Mouse (Mus musculus): ENCODE measurements around the gene Nt5c. TPM values are rescaled to one million over a fixed set of nuclear protein-coding genes. Genes with fewer than 3 reads are reported as not detected.
A peak's percentile ranks its signal among the peaks of the same experiment; 100 is the strongest.

Nt5c gene
- 109 TPM for polyA plus RNA-seq (2012; fragmentation: generic; extraction: Trizol)
- long read RNA-seq, experiment 1, transcript Nt5c-203 (3 exons, 907 nt), result minor isoform, 7 of 132 reads
- long read RNA-seq, experiment 1, transcript Nt5c-204 (2 exons, 395 nt), result minor isoform, 12 of 132 reads
- long read RNA-seq, experiment 1, transcript Nt5c-201 (5 exons, 858 nt), result major isoform, 93 of 132 reads
- long read RNA-seq, experiment 1, partial matches to known transcripts, result 11 of 132 reads
- long read RNA-seq, experiment 1, other reads (novel, unspliced or antisense), result 8 of 132 reads
- long read RNA-seq, experiment 2, transcript Nt5c-203 (3 exons, 907 nt), result minor isoform, 10 of 39 reads
- long read RNA-seq, experiment 2, transcript Nt5c-201 (5 exons, 858 nt), result major isoform, 19 of 39 reads
- long read RNA-seq, experiment 2, partial matches to known transcripts, result 2 of 39 reads
- long read RNA-seq, experiment 2, other reads (novel, unspliced or antisense), result 7 of 39 reads

- Histone ChIP-seq H3K79me3 (ENCODE audit: low read depth) (peaks cover 10% of the 10 kb centered on the region), H3K4me3 (ENCODE audit: insufficient read depth, poor library complexity, severe bottlenecking) (peak within 1 kb of the TSS; percentile 91), H3K27me3 (ENCODE audit: control insufficient read depth, insufficient read depth, insufficient read length) (no peaks in the 10 kb centered on the region), H3ac (ENCODE audit: control insufficient read depth, insufficient read length, low read depth) (peak within 1 kb of the TSS; percentile 75), H3K79me2 (ENCODE audit: control insufficient read depth, insufficient read depth) (peaks cover 25% of the 10 kb centered on the region), H3K36me3 (ENCODE audit: control insufficient read depth, insufficient read depth) (peaks cover 15% of the 10 kb centered on the region)
- TF ChIP-seq MAX (IDR thresholded peaks at IDR 0.05) (peak; percentile 10), CTCF (IDR thresholded peaks at IDR 0.05; ENCODE audit: control insufficient read depth, insufficient read depth, insufficient read length) (peak; percentile 47), USF1 (IDR thresholded peaks at IDR 0.05; ENCODE audit: low read depth) (no peak)
These were observed at the start of gene Nt5c for GRCm38 (mm10) chr11:115491356-115492083. Gene Nt5c (minus strand): TSS chr11:115491862.

- no peak for TF ChIP-seq MYOG (IDR thresholded peaks at IDR 0.05; ENCODE audit: control insufficient read depth, extremely low read depth, insufficient read length)
- no peak for TF ChIP-seq MYOD1 (IDR thresholded peaks at IDR 0.05; ENCODE audit: control insufficient read depth, insufficient read length, low read depth)
- TF ChIP-seq MAX (IDR thresholded peaks at IDR 0.05), result no peak
- no peak for TF ChIP-seq CTCF (IDR thresholded peaks at IDR 0.05; ENCODE audit: control insufficient read depth, insufficient read depth, insufficient read length)
- TF ChIP-seq CEBPB (IDR thresholded peaks at IDR 0.05; ENCODE audit: low read depth), result no peak
- TF ChIP-seq FOSL1 (IDR thresholded peaks at IDR 0.05; ENCODE audit: insufficient read depth, low read length, poor library complexity, severe bottlenecking), result no peak
- no peak for TF ChIP-seq USF1 (IDR thresholded peaks at IDR 0.05; ENCODE audit: low read depth)
These were observed 46.4 kb upstream of the Nt5c start for GRCm38 (mm10) chr11:115538045-115538444.

GRCm38 (mm10) chr11:115536856-115537568 is 45.4 kb upstream of the Nt5c start:
- H3K79me2 ChIP-seq (ENCODE audit: control insufficient read depth, insufficient read depth), result peaks cover 41% of the 10 kb centered on the region
- H3K79me3 ChIP-seq (ENCODE audit: low read depth), result peaks cover 34% of the 10 kb centered on the region
- peak overlapping the region; percentile 18 for H3K4me3 ChIP-seq (ENCODE audit: insufficient read depth, poor library complexity, severe bottlenecking)
- no peaks in the 10 kb centered on the region for H3K27me3 ChIP-seq (ENCODE audit: control insufficient read depth, insufficient read depth, insufficient read length)
- TF ChIP-seq CEBPB (IDR thresholded peaks at IDR 0.05; ENCODE audit: low read depth) (no peak), MYOG (IDR thresholded peaks at IDR 0.05; ENCODE audit: control insufficient read depth, extremely low read depth, insufficient read length) (no peak), USF1 (IDR thresholded peaks at IDR 0.05; ENCODE audit: low read depth) (no peak), CTCF (IDR thresholded peaks at IDR 0.05; ENCODE audit: control insufficient read depth, insufficient read depth, insufficient read length) (no peak), FOSL1 (IDR thresholded peaks at IDR 0.05; ENCODE audit: insufficient read depth, low read length, poor library complexity, severe bottlenecking) (no peak), MYOD1 (IDR thresholded peaks at IDR 0.05; ENCODE audit: control insufficient read depth, insufficient read length, low read depth) (no peak), MAX (IDR thresholded peaks at IDR 0.05) (no peak)
- H3ac ChIP-seq (ENCODE audit: control insufficient read depth, insufficient read length, low read depth), result no peak overlapping the region
- peaks cover 25% of the 10 kb centered on the region for H3K36me3 ChIP-seq (ENCODE audit: control insufficient read depth, insufficient read depth)

More at GRCm38 (mm10) chr11:115538045-115538444, 46.4 kb upstream of the Nt5c start:
- H3K36me3 ChIP-seq (ENCODE audit: control insufficient read depth, insufficient read depth), result peaks cover 15% of the 10 kb centered on the region
- H3ac ChIP-seq (ENCODE audit: control insufficient read depth, insufficient read length, low read depth), result no peak overlapping the region
- peaks cover 31% of the 10 kb centered on the region for H3K79me2 ChIP-seq (ENCODE audit: control insufficient read depth, insufficient read depth)
- H3K27me3 ChIP-seq (ENCODE audit: control insufficient read depth, insufficient read depth, insufficient read length), result no peaks in the 10 kb centered on the region
- H3K4me3 ChIP-seq (ENCODE audit: insufficient read depth, poor library complexity, severe bottlenecking), result no peak overlapping the region
- peaks cover 24% of the 10 kb centered on the region for H3K79me3 ChIP-seq (ENCODE audit: low read depth)

DNA sequence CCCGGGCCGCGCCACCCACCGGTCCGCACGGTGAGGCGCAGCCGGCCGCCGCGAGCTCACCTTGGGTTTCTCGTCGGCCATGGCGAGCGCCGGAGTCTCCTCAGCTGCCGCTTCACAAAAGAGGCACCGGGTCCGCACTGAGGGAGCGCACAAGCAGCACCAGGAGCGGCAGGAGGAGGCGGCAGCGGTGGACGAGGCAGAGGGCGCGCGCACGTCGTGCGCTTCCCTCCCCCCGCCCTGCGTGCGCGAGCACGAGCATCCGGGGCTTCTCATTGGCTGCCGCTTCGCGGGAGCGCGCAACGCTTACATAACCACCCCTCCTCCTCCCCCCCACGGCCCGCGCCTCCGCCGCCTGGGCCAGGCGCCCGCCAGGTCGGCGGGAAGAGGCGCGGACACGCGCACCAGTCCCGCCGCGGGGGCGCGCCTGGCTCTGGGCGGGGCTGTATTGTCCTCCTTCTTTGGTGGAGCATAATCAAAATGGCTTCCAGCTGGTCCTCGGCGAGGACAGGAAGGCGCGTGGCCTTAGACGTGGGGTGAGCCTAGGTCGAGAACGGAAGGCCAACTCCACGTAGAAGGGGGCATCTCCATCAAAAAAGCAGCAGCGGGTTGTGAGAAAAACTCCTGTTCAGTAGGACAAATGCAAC is 44.5 kb upstream of the Nt5c start, which contains the start of gene Sumo2:
Gene Sumo2, minus strand, starts transcription at position 239 of the 644 bp plus-strand sequence.
- no peak for TF ChIP-seq MYOG (IDR thresholded peaks at IDR 0.05; ENCODE audit: control insufficient read depth, extremely low read depth, insufficient read length)
- no peak for TF ChIP-seq CEBPB (IDR thresholded peaks at IDR 0.05; ENCODE audit: low read depth)
- TF ChIP-seq MAX (IDR thresholded peaks at IDR 0.05), result peak; percentile 61
- TF ChIP-seq CTCF (IDR thresholded peaks at IDR 0.05; ENCODE audit: control insufficient read depth, insufficient read depth, insufficient read length), result no peak
- H3K27me3 ChIP-seq (ENCODE audit: control insufficient read depth, insufficient read depth, insufficient read length), result no peaks in the 10 kb centered on the region

GRCm38 (mm10) chr11:115535401-115536037 is 43.9 kb upstream of the Nt5c start:
- TF ChIP-seq MYOG (IDR thresholded peaks at IDR 0.05; ENCODE audit: control insufficient read depth, extremely low read depth, insufficient read length), result no peak
- peak; percentile 24 for TF ChIP-seq MAX (IDR thresholded peaks at IDR 0.05)
- Histone ChIP-seq H3K79me3 (ENCODE audit: low read depth) (peaks cover 45% of the 10 kb centered on the region), H3K4me3 (ENCODE audit: insufficient read depth, poor library complexity, severe bottlenecking) (peak overlapping the region; percentile 94), H3K79me2 (ENCODE audit: control insufficient read depth, insufficient read depth) (peaks cover 56% of the 10 kb centered on the region), H3K36me3 (ENCODE audit: control insufficient read depth, insufficient read depth) (peaks cover 38% of the 10 kb centered on the region), H3ac (ENCODE audit: control insufficient read depth, insufficient read length, low read depth) (peak overlapping the region; percentile 88), H3K27me3 (ENCODE audit: control insufficient read depth, insufficient read depth, insufficient read length) (no peaks in the 10 kb centered on the region)

More for the DNA sequence above, 44.5 kb upstream of the Nt5c start, which contains the start of gene Sumo2:
- H3ac ChIP-seq (ENCODE audit: control insufficient read depth, insufficient read length, low read depth), result peak within 1 kb of the TSS; percentile 88
- peaks cover 50% of the 10 kb centered on the region for H3K79me2 ChIP-seq (ENCODE audit: control insufficient read depth, insufficient read depth)
- H3K79me3 ChIP-seq (ENCODE audit: low read depth), result peaks cover 42% of the 10 kb centered on the region
- peak within 1 kb of the TSS; percentile 94 for H3K4me3 ChIP-seq (ENCODE audit: insufficient read depth, poor library complexity, severe bottlenecking)
- H3K36me3 ChIP-seq (ENCODE audit: control insufficient read depth, insufficient read depth), result peaks cover 34% of the 10 kb centered on the region
